Mouse (Mus musculus) megakaryocyte, adult 5-6 weeks (primary cell): ENCODE data around the gene Metrnl. TPM values are rescaled to one million over a fixed set of nuclear protein-coding genes. Genes with fewer than 3 reads are reported as not detected.

Experiments used
- ATAC-seq: 2 replicates; pipeline ENCODE4 v1.8.0; 2016; ENCODE audit warnings: mild to moderate bottlenecking, inconsistent platforms; ENCODE audit not compliant: poor library complexity, severe bottlenecking
- total RNA-seq, 2 experiments: library from RNA; stranded (forward) in 1 of 2; stranded (reverse) in 1 of 2; fragments of 153-499, 151-499 nt in 1 of 2; fragments of 221-1000, 200-1000 nt in 1 of 2; gene quantifications; 2 replicates each; pipeline versions ENCODE4 v1.2.3 to v1.2.4; 2015 to 2017

Metrnl gene
- total RNA-seq, 2 experiments from 2014 or later = 20.6 to 40.5 TPM

- ATAC-seq = peak; percentile 41
Measured at GRCm38 (mm10) chr11:121722434-121722833, 21.1 kb downstream of the Metrnl start.

- 0 out of 2 replicates have a peak, but pooled peaks have one; percentile 1 for ATAC-seq
Measured at GRCm38 (mm10) chr11:121726625-121727024, 25.3 kb downstream of the Metrnl start.

DNA sequence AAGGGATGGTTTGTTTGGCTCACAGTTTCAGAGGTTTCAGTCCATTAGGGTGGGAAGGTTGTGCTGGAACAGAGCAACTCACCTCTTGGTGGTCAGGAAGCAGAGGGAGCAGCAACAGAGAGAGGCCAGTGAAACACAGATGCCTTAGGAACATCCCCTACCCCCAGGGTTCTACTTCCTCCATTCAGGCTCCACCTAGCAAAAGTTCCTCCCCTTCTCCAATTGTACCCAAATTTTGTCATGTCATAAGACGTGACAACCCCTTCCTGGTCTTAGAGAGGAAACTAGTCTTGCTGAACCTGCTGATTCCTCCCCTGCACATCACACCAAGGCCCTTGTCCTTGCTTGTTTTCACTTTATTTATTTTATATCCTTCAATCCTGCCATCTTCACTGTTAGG, 32.8 kb downstream of the Metrnl start:
- peak; percentile 93 for ATAC-seq

DNA sequence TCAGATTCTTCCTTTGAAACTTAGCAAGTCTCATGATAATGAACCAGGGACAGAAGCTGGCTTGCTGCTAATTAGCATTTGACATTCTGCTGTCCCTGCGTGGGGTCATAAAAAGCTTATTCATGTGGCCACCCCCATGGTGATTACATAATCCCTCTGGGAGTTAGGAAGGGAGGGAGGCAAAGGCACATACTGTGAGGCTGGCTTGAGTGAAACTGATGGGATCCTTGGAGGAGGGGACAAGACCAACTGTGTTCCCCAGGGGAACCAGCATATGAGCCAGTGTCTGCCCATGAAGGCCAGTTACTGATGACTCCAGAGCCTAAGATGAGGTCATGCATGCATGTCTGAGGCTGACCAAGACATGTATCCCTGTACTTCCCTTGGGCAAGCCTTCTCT, 33.5 kb downstream of the Metrnl start:
- no peak for ATAC-seq

GRCm38 (mm10) chr11:121738616-121739015, 37.3 kb downstream of the Metrnl start:
- no peak for ATAC-seq

- 0 out of 2 replicates have a peak, but pooled peaks have one; percentile 11 for ATAC-seq
Measured at GRCm38 (mm10) chr11:121740906-121741305, 39.6 kb downstream of the Metrnl start.

- peak; percentile 79 for ATAC-seq
Measured at GRCm38 (mm10) chr11:121741433-121741832, 40.1 kb downstream of the Metrnl start.

GRCm38 (mm10) chr11:121743113-121743512, 41.8 kb downstream of the Metrnl start:
- peak; percentile 29; the same call in 1 of the 2 replicates for ATAC-seq

GRCm38 (mm10) chr11:121743915-121744628, 42.7 kb downstream of the Metrnl start:
- peak; percentile 37 for ATAC-seq

GRCm38 (mm10) chr11:121746941-121747494, 45.7 kb downstream of the Metrnl start:
- ATAC-seq = no peak

DNA sequence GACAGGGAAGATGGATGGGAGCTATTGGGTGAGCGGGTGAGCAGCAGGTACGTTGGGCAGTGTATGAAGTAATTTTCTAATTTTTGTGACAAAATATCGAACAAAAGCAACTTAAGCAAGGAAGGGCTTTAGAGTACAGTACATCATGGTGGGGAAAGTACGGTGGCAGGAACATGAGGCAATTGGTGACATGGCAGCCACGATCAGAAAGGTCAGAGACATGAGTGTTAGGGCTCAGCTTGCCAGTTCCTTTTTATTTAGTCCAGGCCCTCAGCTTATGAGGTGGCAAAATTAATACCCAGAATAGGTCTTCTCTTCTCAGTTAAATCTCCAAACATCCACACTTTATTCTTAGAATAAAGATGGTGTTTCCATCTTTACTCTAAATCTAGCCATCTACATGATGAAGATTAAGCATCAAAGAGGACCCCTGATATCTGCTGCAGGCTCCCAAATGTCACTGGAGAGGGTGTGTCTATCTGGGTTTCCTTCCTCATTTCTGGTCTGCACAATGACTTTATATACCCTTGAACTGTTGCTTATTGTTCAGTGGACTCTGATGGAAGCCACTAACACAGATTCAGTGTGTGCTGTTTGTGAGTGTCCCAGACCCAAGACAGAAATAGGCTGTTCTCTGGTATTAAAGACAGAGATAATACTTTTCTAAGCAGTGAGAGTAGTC, 46.8 kb downstream of the Metrnl start:
- ATAC-seq = peak; percentile 78

Other genes starting within 250 kb of the Metrnl start
- 28.1 and 28.7 TPM in 2 replicates for gene Tbcd, start 249.6 kb upstream of the Metrnl start, total RNA-seq (2015)
- 34.9 and 43.7 TPM in 2 replicates for gene Tbcd, start 249.6 kb upstream of the Metrnl start, total RNA-seq (2017)
- 0.75 and 1.6 TPM in 2 replicates for gene Zfp750, start 182.2 kb upstream of the Metrnl start, total RNA-seq (2015)
- gene Zfp750, start 182.2 kb upstream of the Metrnl start, total RNA-seq (2017) = 0.07 and 0.24 TPM in 2 replicates
- gene B3gntl1, start 28.4 kb upstream of the Metrnl start, total RNA-seq (2015) = 3.6 and 5.8 TPM in 2 replicates
- 5.2 and 7.8 TPM in 2 replicates for gene B3gntl1, start 28.4 kb upstream of the Metrnl start, total RNA-seq (2017)
- gene Ptchd3, start 128.7 kb downstream of the Metrnl start, total RNA-seq (2015) = not detected in 2 replicates
- not detected in 2 replicates for gene Ptchd3, start 128.7 kb downstream of the Metrnl start, total RNA-seq (2017)